Mouse (Mus musculus) cerebellum, adult 9-10 months (tissue): ENCODE data around the gene Muc3a.

ENCODE experiments used
- DNase-seq: peaks from one replicate; pipeline ENCODE4 v3.0.0; 2022

The Muc3a gene

DNA sequence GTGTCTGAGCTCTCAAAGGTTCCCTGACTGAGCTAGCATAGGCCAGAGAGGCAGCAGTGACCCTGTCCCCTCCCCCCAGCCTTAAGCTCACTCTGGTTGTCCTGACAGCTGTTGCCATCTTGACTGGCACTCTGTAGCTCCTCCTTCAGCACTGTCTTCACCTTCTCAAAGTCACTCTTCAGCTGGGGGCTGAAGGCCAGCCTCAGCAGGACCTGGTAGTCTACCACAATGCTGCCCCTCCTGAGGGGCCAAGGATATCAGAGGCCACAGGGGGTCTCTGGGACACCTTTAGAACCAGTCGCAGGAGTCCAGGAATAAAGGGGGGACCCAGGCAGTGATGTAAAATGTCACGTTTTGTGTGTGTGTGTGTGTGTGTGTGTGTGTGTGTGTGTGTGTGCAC lies at the start of gene Muc3a:
Gene Muc3a (minus strand): TSS at position 101 of the 400 bp plus-strand sequence.
- no peak for DNase-seq

DNA sequence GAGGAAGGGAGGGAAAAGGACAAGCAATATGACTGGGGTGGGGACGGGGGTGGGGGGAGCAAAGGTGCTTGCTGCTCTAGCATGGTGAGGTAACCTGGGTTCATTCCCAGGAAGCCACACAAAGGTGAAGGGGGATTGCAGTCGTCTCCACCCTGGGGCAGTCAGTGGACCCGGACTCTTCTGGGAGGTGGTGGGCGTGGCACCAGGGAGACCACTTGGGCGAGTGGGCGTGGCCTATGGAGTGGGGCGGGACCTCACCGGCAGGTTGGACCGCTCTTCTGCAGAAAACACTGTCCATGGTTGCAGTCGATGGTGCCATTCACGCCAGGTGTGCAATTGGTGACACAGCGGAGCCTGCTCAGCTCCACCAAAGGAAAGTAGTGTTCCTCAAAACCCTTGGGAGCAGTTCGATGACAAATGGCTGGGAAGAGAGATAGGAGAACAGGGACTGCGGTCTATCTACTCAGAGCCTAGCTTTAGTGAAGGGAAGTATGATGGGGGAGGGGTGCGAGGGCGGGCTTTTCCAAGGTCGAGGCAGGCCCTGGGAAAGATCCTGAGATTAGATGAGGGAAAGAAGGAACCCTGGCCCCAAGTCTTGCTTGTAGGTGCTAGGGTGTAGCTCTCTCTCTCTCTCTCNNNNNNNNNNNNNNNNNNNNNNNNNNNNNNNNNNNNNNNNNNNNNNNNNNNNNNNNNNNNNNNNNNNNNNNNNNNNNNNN lies 917 bp downstream of the Muc3a start:
- no peak for DNase-seq

DNA sequence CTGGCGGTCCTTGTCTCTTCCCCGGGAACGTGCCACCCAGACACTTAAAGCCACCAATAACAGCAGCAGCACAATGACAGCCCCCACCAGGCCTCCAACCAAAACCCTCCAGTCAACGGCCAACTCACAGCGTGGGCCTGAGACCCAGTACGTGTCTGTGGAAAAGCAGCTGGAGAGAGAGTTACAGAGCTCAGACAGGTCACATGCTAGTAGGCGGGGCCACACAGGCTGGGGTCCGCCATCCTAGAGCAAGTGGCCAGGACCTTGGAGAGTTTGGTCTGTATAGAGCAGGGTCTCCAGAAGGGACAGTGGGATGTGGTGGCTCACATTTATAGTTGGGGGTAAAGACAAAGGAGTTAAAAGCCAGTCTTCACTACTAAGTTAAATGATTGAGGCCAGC lies 1.5 kb downstream of the Muc3a start:
- DNase-seq = no peak

GRCm38 (mm10) chr5:137205301-137205700 lies 6.9 kb downstream of the Muc3a start:
- no peak for DNase-seq

DNA sequence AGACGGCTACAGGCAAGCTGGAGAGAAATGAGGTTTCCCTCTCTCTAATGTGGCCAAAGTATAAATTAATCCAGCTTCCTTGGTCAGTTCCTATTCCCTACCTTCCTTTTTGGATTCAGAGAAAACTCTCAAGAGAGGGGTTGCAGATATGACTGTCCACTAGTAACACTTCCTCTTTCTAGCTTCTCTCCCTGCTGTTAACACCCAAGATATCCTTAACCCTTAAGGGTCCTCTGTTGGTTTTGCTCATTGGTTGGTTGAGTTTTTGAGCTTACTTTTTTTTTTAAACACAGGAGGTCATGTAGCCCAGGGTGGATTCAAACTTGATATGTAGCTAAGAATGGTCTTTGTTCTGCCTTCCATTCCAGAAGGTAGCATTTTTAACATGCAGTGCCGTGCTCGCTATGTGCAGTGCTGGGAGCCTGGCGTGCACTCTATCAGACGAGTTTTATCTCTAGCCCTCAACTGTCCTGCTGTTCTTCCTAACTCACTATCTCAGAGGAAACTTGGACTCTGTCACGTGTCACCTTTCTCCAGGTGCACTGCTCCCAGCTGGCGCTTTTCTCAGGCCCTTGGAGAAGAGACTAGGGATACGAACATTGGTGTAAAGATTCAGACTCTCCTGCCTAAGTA lies 17.6 kb downstream of the Muc3a start:
- DNase-seq = no peak

- DNase-seq = no peak
These were observed 18.8 kb downstream of the Muc3a start for GRCm38 (mm10) chr5:137193279-137193952.

DNA sequence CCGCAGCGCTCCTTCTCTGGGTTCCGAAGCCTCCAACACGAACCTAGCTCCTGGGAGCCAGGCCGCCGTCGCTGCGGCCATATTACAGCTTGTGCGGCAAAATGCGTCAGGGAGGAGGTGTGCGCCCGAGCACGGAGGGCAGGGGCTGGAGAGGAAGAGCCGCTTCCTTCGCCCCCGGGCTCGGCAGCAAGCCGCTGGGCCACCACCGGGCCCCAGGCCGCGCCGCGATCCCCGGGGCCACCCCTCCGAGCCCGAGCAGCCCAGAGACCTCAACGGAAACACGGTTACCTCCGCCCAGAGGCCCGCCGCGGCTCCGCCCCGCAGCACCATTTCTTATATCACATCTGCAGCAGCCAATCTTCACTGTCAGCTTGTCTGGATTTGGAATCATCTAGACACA lies 22.9 kb downstream of the Muc3a start:
- no peak for DNase-seq

- DNase-seq = no peak
These were observed 26.8 kb downstream of the Muc3a start for GRCm38 (mm10) chr5:137185362-137185761.

GRCm38 (mm10) chr5:137179646-137180374 lies 32.4 kb downstream of the Muc3a start:
- no peak for DNase-seq

DNA sequence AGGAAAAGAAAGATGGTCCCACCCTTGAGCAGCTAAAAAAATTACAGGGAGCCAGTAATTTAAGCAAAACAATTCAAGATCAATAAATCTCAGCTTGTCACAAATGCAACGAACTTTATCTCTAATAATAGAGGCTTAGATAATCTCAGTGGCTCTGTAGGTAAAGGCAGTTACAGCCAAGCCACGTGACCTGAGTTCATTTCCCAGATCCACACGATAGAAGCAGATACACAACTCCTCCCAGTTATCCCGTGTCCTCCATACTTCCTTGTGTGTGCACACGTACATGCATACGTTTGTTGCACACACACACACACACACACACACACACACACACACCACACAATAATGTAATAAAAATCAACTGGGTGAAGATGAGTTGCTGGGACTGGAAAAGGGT lies 38.2 kb downstream of the Muc3a start:
- no peak for DNase-seq

- no peak for DNase-seq
These were observed 39.6 kb downstream of the Muc3a start for GRCm38 (mm10) chr5:137172591-137172990.

DNA sequence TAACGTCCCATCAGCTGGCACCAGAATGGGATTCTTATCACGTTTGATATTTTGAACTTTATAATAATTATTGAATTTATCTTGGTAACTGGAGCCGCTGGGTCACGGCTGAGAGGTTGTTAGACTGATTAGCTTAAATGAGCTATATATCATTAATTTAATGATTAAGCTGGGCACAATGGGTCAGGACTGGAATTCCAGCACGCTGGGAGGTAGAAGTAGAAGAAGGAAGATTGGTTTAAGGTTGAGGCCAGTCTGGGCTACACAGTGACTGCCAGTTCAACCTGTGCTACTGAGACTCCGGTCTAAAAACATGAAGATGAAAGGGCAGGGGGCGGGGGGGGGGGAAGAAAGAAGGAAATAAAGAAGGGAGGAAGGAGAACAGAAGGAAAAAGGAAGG lies 40.7 kb downstream of the Muc3a start:
- no peak for DNase-seq

DNA sequence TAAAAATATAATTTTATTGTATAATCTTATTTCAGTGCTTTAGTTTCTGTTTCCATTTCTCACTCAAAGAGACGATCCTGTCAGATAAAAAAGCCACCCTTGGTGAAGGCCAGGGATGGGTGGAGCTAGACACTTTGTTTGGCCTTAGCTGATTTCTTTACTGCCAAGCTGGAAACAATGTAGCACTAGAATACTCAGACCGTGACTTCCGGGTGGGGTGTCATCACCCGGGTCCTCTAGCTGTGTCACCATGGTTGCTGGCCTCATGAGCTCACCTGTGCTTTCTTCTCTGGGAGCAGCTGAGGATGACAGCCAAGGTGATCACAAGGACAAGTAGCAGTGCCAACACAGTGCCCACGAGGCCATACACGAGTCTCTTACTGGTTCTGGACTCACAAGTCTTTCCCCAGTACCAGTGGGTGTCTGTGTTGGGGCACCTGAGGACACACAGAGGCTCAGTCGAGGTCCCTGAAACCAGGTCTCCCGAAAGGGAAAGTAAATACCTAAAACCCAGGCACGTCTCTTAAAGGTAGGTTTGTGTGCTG lies 41.3 kb downstream of the Muc3a start:
- DNase-seq = no peak

GRCm38 (mm10) chr5:137167539-137167938 lies 44.6 kb downstream of the Muc3a start:
- DNase-seq = no peak

DNA sequence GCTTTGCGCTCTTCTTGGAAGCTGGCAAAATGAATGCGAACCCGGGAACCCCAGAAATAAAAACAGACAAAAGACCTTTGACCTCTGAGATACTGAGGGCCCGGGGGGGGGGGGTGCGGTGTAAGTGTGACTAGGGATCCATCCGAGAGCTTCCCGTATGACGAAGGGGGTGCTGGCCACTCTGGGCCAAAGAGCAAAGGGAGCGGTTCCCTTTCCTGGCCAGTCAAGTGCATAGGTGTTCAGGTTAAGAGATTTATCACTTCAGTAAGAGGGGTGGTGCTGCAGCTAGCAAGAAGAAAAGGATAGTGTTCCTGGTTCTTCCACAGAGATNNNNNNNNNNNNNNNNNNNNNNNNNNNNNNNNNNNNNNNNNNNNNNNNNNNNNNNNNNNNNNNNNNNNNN lies 46.2 kb downstream of the Muc3a start:
- no peak for DNase-seq

DNA sequence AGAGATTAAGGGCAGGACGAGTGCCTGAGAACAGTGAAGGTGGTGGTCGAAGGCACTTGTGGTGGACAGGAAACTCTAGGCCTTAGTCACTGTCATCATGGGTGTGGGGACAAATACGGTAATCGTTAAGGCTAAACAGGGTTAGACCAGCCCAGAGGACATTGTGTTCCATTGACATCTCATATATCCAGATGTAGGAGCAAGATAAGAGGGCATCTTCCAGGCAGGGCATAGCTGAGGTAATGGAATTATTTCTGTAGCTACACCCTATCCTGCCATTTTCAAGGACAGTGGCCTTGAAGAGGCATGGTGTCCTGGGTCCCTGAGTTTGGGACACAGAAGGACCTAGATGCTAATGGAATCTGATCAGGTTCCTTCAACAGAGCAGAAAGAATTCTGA lies 50.3 kb downstream of the Muc3a start:
- DNase-seq = no peak

GRCm38 (mm10) chr5:137159461-137159860 lies 52.7 kb downstream of the Muc3a start:
- DNase-seq = no peak
